Mouse (Mus musculus): ENCODE measurements around the gene Uevld. TPM values are rescaled to one million over a fixed set of nuclear protein-coding genes. Genes with fewer than 3 reads are reported as not detected.

Gene Uevld
- polyA plus RNA-seq, 1 experiment from 2014 or later: 13.9 TPM

DNA sequence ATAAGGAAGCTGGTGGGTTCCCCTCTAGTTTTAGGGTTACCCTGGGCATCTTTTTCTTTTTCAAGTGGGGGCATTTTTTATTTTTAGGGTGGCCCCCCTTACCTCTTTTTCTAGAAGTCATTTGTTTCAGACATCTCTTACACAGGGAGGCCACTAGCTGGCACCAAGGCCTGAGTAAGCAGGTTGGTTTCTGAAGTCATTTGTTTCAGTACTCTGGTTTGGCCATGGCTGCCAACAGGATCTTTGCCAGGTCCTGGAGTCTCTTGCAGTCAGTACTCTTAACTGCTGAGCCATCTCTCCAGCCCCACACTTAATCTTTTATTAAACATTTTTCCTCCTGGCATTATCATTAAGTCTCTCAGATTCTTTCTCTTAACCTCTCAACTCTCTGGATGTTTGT, 3.8 kb upstream of the Uevld start:
- H3K36me3 ChIP-seq (ENCODE audit: control insufficient read depth, insufficient read depth, low read length): no peaks in the 10 kb centered on the region
- H3K4me1 ChIP-seq (replicated peaks; ENCODE audit: control insufficient read depth, insufficient read depth, low read length): peaks cover 2% of the 10 kb centered on the region; the same call in 1 of the 2 replicates
- H3K9ac ChIP-seq (ENCODE audit: low read length): no peak overlapping the region
- no peak for ATAC-seq (replicated peaks; ENCODE audit: low FRiP score)
- no peaks in the 10 kb centered on the region for H3K27me3 ChIP-seq (ENCODE audit: control insufficient read depth, insufficient read depth, low read length)
- no peak overlapping the region for H3K4me3 ChIP-seq (ENCODE audit: low read depth, low read length)
- H3K9me3 ChIP-seq (ENCODE audit: control insufficient read depth, low read length): no peaks in the 10 kb centered on the region
- H3K27ac ChIP-seq (ENCODE audit: low read depth, low read length): no peak overlapping the region
- no peak for DNase-seq (ENCODE audit: low spot score)
- no peak overlapping the region for H3K4me2 ChIP-seq (ENCODE audit: low read depth, low read length, severe bottlenecking)

GRCm38 (mm10) chr7:46960991-46961390, 2.7 kb upstream of the Uevld start:
- no peak for ATAC-seq (replicated peaks; ENCODE audit: low FRiP score)
- H3K27ac ChIP-seq (ENCODE audit: low read depth, low read length): no peak overlapping the region
- no peak overlapping the region for H3K9ac ChIP-seq (ENCODE audit: low read length)
- H3K27me3 ChIP-seq (ENCODE audit: control insufficient read depth, insufficient read depth, low read length): no peaks in the 10 kb centered on the region
- no peak overlapping the region for H3K4me2 ChIP-seq (ENCODE audit: low read depth, low read length, severe bottlenecking)
- H3K9me3 ChIP-seq (ENCODE audit: control insufficient read depth, low read length): no peaks in the 10 kb centered on the region
- DNase-seq (ENCODE audit: low spot score): no peak
- H3K36me3 ChIP-seq (ENCODE audit: control insufficient read depth, insufficient read depth, low read length): no peaks in the 10 kb centered on the region
- H3K4me3 ChIP-seq (ENCODE audit: low read depth, low read length): no peak overlapping the region
- 72% methylated on average over 3 of the region's 3 CpGs for WGBS
- H3K4me1 ChIP-seq (replicated peaks; ENCODE audit: control insufficient read depth, insufficient read depth, low read length): peaks cover 2% of the 10 kb centered on the region; the same call in 1 of the 2 replicates

GRCm38 (mm10) chr7:46958853-46959252, 526 bp upstream of the Uevld start:
- Histone ChIP-seq H3K4me1 (replicated peaks; ENCODE audit: control insufficient read depth, insufficient read depth, low read length) (peaks cover 2% of the 10 kb centered on the region; the same call in 1 of the 2 replicates), H3K4me2 (ENCODE audit: low read depth, low read length, severe bottlenecking) (peak overlapping the region; percentile 86), H3K36me3 (ENCODE audit: control insufficient read depth, insufficient read depth, low read length) (peaks cover 2% of the 10 kb centered on the region; the same call in 1 of the 2 replicates), H3K4me3 (ENCODE audit: low read depth, low read length) (peak overlapping the region; percentile 73), H3K9ac (ENCODE audit: low read length) (peak overlapping the region; percentile 83), H3K27me3 (ENCODE audit: control insufficient read depth, insufficient read depth, low read length) (no peaks in the 10 kb centered on the region), H3K27ac (ENCODE audit: low read depth, low read length) (no peak overlapping the region), H3K9me3 (ENCODE audit: control insufficient read depth, low read length) (no peaks in the 10 kb centered on the region)
- DNase-seq (ENCODE audit: low spot score) (no peak), ATAC-seq (replicated peaks; ENCODE audit: low FRiP score) (no peak)
- WGBS: 23% methylated on average over 9 of the region's 9 CpGs

GRCm38 (mm10) chr7:46935847-46936246, 22.5 kb downstream of the Uevld start:
- H3K9ac ChIP-seq (ENCODE audit: low read length): no peak overlapping the region
- H3K9me3 ChIP-seq (ENCODE audit: control insufficient read depth, low read length): no peaks in the 10 kb centered on the region
- H3K4me1 ChIP-seq (replicated peaks; ENCODE audit: control insufficient read depth, insufficient read depth, low read length): no peaks in the 10 kb centered on the region
- no peaks in the 10 kb centered on the region for H3K27me3 ChIP-seq (ENCODE audit: control insufficient read depth, insufficient read depth, low read length)
- H3K27ac ChIP-seq (ENCODE audit: low read depth, low read length): no peak overlapping the region
- DNase-seq (ENCODE audit: low spot score): no peak
- no peak overlapping the region for H3K4me2 ChIP-seq (ENCODE audit: low read depth, low read length, severe bottlenecking)
- H3K4me3 ChIP-seq (ENCODE audit: low read depth, low read length): no peak overlapping the region
- ATAC-seq (replicated peaks; ENCODE audit: low FRiP score): no peak
- H3K36me3 ChIP-seq (ENCODE audit: control insufficient read depth, insufficient read depth, low read length): no peaks in the 10 kb centered on the region; the same call in 1 of the 2 replicates
- WGBS: 55% methylated on average over 4 of the region's 4 CpGs

GRCm38 (mm10) chr7:46934788-46935187, 23.5 kb downstream of the Uevld start:
- Histone ChIP-seq H3K4me3 (ENCODE audit: low read depth, low read length) (no peak overlapping the region), H3K4me2 (ENCODE audit: low read depth, low read length, severe bottlenecking) (no peak overlapping the region), H3K36me3 (ENCODE audit: control insufficient read depth, insufficient read depth, low read length) (no peaks in the 10 kb centered on the region; the same call in 1 of the 2 replicates), H3K9me3 (ENCODE audit: control insufficient read depth, low read length) (no peaks in the 10 kb centered on the region), H3K9ac (ENCODE audit: low read length) (no peak overlapping the region), H3K27me3 (ENCODE audit: control insufficient read depth, insufficient read depth, low read length) (no peaks in the 10 kb centered on the region), H3K4me1 (replicated peaks; ENCODE audit: control insufficient read depth, insufficient read depth, low read length) (no peaks in the 10 kb centered on the region), H3K27ac (ENCODE audit: low read depth, low read length) (no peak overlapping the region)
- DNase-seq (ENCODE audit: low spot score) (no peak), ATAC-seq (replicated peaks; ENCODE audit: low FRiP score) (no peak)
- WGBS: 88% methylated on average over 8 of the region's 8 CpGs

DNA sequence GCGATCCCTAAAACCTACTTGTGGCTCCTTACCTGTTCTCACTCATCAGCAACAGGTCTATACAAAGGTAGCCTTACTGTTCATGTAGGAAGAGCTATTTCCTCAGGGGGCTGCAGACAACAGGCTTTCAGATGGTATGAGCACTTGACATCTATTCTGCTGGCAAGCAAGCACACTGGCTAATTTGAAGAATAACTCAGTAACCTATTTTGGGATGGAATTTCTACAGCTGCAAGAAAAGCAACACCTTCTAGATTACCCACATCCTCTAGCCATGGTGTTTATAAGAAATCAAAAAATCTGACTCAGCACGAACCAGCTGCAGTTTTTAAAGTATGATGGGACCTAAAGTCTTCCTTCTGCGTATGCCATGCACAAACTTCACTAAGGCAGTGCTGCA, 27.0 kb downstream of the Uevld start:
- no peak for ATAC-seq (replicated peaks; ENCODE audit: low FRiP score)
- DNase-seq (ENCODE audit: low spot score): no peak
- 94% methylated on average over 3 of the region's 3 CpGs for WGBS

GRCm38 (mm10) chr7:46928291-46928690, 30.0 kb downstream of the Uevld start:
- no peak overlapping the region for H3K4me2 ChIP-seq (ENCODE audit: low read depth, low read length, severe bottlenecking)
- H3K4me1 ChIP-seq (replicated peaks; ENCODE audit: control insufficient read depth, insufficient read depth, low read length): no peaks in the 10 kb centered on the region
- no peaks in the 10 kb centered on the region for H3K27me3 ChIP-seq (ENCODE audit: control insufficient read depth, insufficient read depth, low read length)
- H3K9me3 ChIP-seq (ENCODE audit: control insufficient read depth, low read length): no peaks in the 10 kb centered on the region
- whole genome bisulfite sequencing: 95% methylated on average over 5 of the region's 5 CpGs
- ATAC-seq (replicated peaks; ENCODE audit: low FRiP score) (no peak), DNase-seq (ENCODE audit: low spot score) (no peak)
- no peak overlapping the region for H3K4me3 ChIP-seq (ENCODE audit: low read depth, low read length)
- H3K9ac ChIP-seq (ENCODE audit: low read length): no peak overlapping the region
- H3K27ac ChIP-seq (ENCODE audit: low read depth, low read length): no peak overlapping the region
- no peaks in the 10 kb centered on the region; the same call in 1 of the 2 replicates for H3K36me3 ChIP-seq (ENCODE audit: control insufficient read depth, insufficient read depth, low read length)

More for the DNA sequence above, 27.0 kb downstream of the Uevld start:
- Histone ChIP-seq H3K27ac (ENCODE audit: low read depth, low read length) (no peak overlapping the region), H3K4me3 (ENCODE audit: low read depth, low read length) (no peak overlapping the region), H3K9ac (ENCODE audit: low read length) (no peak overlapping the region), H3K4me2 (ENCODE audit: low read depth, low read length, severe bottlenecking) (no peak overlapping the region), H3K4me1 (replicated peaks; ENCODE audit: control insufficient read depth, insufficient read depth, low read length) (no peaks in the 10 kb centered on the region), H3K9me3 (ENCODE audit: control insufficient read depth, low read length) (no peaks in the 10 kb centered on the region), H3K27me3 (ENCODE audit: control insufficient read depth, insufficient read depth, low read length) (no peaks in the 10 kb centered on the region), H3K36me3 (ENCODE audit: control insufficient read depth, insufficient read depth, low read length) (no peaks in the 10 kb centered on the region; the same call in 1 of the 2 replicates)

GRCm38 (mm10) chr7:46922075-46922474, 36.3 kb downstream of the Uevld start:
- H3K27me3 ChIP-seq (ENCODE audit: control insufficient read depth, insufficient read depth, low read length): no peaks in the 10 kb centered on the region
- no peak for ATAC-seq (replicated peaks; ENCODE audit: low FRiP score)
- no peak overlapping the region for H3K4me3 ChIP-seq (ENCODE audit: low read depth, low read length)
- no peak overlapping the region for H3K4me2 ChIP-seq (ENCODE audit: low read depth, low read length, severe bottlenecking)
- WGBS: 84% methylated on average over 4 of the region's 4 CpGs
- H3K9me3 ChIP-seq (ENCODE audit: control insufficient read depth, low read length): no peaks in the 10 kb centered on the region
- H3K36me3 ChIP-seq (ENCODE audit: control insufficient read depth, insufficient read depth, low read length): no peaks in the 10 kb centered on the region
- H3K4me1 ChIP-seq (replicated peaks; ENCODE audit: control insufficient read depth, insufficient read depth, low read length): peaks cover 7% of the 10 kb centered on the region; the same call in 1 of the 2 replicates
- no peak overlapping the region for H3K9ac ChIP-seq (ENCODE audit: low read length)
- no peak overlapping the region for H3K27ac ChIP-seq (ENCODE audit: low read depth, low read length)
- DNase-seq (ENCODE audit: low spot score): no peak

- Histone ChIP-seq H3K4me3 (ENCODE audit: low read depth, low read length) (peak within 1 kb of the TSS; percentile 90), H3K4me2 (ENCODE audit: low read depth, low read length, severe bottlenecking) (peak within 1 kb of the TSS; percentile 84), H3K4me1 (replicated peaks; ENCODE audit: control insufficient read depth, insufficient read depth, low read length) (peaks cover 9% of the 10 kb centered on the region; the same call in 1 of the 2 replicates), H3K36me3 (ENCODE audit: control insufficient read depth, insufficient read depth, low read length) (no peaks in the 10 kb centered on the region), H3K9me3 (ENCODE audit: control insufficient read depth, low read length) (no peaks in the 10 kb centered on the region), H3K27ac (ENCODE audit: low read depth, low read length) (peak within 1 kb of the TSS; percentile 91), H3K9ac (ENCODE audit: low read length) (peak within 1 kb of the TSS; percentile 94), H3K27me3 (ENCODE audit: control insufficient read depth, insufficient read depth, low read length) (no peaks in the 10 kb centered on the region)
- DNase-seq (ENCODE audit: low spot score) (peak; percentile 94), ATAC-seq (replicated peaks; ENCODE audit: low FRiP score) (peak; percentile 94)
- under 1% methylated on average over 67 of the region's 75 CpGs for WGBS
Observed at GRCm38 (mm10) chr7:46919551-46920176, 38.7 kb downstream of the Uevld start, which contains the start of gene Tsg101. Gene Tsg101, minus strand, starts transcription at chr7:46919969.
